Comparison of ENCODE assay signal across 8 mouse cellular contexts in genomic region chr13:111235719-111236166, GRCm38 (mm10). TPM values are rescaled to one million over a fixed set of nuclear protein-coding genes. Genes with fewer than 3 reads are reported as not detected.
DNase-seq lines count a peak whose midpoint lies in the region; ATAC-seq and TF ChIP-seq lines count a peak whose summit lies in the region.
"Had no signal": no experiment of that assay in that cellular context is flagged by ENCODE, and none has a peak within 500 bp of the region (broad histone marks: within the 10 kb centered on the region; RNA-seq: fewer than 3 reads in every experiment).

No protein-coding gene starts in this region.

- WGBS in liver, postnatal 0 days (ENCODE audit: insufficient replicate concordance), result 43% methylated on average over 6 of the region's 6 CpGs
- WGBS in liver, embryonic 11.5 days, result 64% methylated on average over 6 of the region's 6 CpGs
- 68% methylated on average over 6 of the region's 6 CpGs for WGBS in embryonic facial prominence, embryonic 10.5 days
- 54% methylated on average over 6 of the region's 6 CpGs for WGBS in heart, embryonic 16.5 days

- H3K4me2 ChIP-seq in liver, postnatal 0 days (ENCODE audit: low read depth, low read length), result no peak overlapping the region
- no peak overlapping the region for H3K4me2 ChIP-seq in liver, embryonic 11.5 days
- H3K4me2 ChIP-seq in heart, embryonic 16.5 days (ENCODE audit: low read depth, low read length), result no peak overlapping the region

- no peak for ATAC-seq in liver, postnatal 0 days
- ATAC-seq in liver, embryonic 11.5 days (replicated peaks; ENCODE audit: low FRiP score), result no peak
- ATAC-seq in heart, embryonic 16.5 days (replicated peaks; ENCODE audit: extremely low read depth, insufficient read depth, low FRiP score), result 0 out of 2 replicates have a peak, but pooled peaks have one; percentile 21

- H3K27me3 ChIP-seq in liver, postnatal 0 days (ENCODE audit: insufficient read depth, low read length), result no peaks in the 10 kb centered on the region
- H3K27me3 ChIP-seq in liver, embryonic 11.5 days (replicated peaks; ENCODE audit: control insufficient read depth, insufficient read depth, low read length), result no peaks in the 10 kb centered on the region
- no peaks in the 10 kb centered on the region for H3K27me3 ChIP-seq in embryonic facial prominence, embryonic 10.5 days (replicated peaks; ENCODE audit: low read depth, poor library complexity, severe bottlenecking)
- H3K27me3 ChIP-seq in heart, embryonic 16.5 days (ENCODE audit: control insufficient read depth, insufficient read depth, low read length), result no peaks in the 10 kb centered on the region

- H3K9me3 ChIP-seq in liver, postnatal 0 days (ENCODE audit: low read length), result peaks cover 2% of the 10 kb centered on the region; the same call in 1 of the 2 replicates
- no peaks in the 10 kb centered on the region for H3K9me3 ChIP-seq in liver, embryonic 11.5 days (ENCODE audit: control insufficient read depth, low read length)
- no peaks in the 10 kb centered on the region for H3K9me3 ChIP-seq in embryonic facial prominence, embryonic 10.5 days
- H3K9me3 ChIP-seq in heart, embryonic 16.5 days (replicated peaks; ENCODE audit: control insufficient read depth, low read length), result peaks cover 4% of the 10 kb centered on the region

- H3K27ac ChIP-seq in liver, postnatal 0 days (ENCODE audit: low read depth), result no peak overlapping the region
- H3K27ac ChIP-seq in liver, embryonic 11.5 days (ENCODE audit: low read depth, low read length), result no peak overlapping the region
- peak overlapping the region; percentile 70 for H3K27ac ChIP-seq in embryonic facial prominence, embryonic 10.5 days (replicated peaks)
- H3K27ac ChIP-seq in heart, embryonic 16.5 days (ENCODE audit: low read length), result peak overlapping the region; percentile 31; the same call in 1 of the 2 replicates

- no peak overlapping the region for H3K4me3 ChIP-seq in liver, postnatal 0 days (ENCODE audit: low read depth, low read length)
- no peak overlapping the region for H3K4me3 ChIP-seq in liver, embryonic 11.5 days (ENCODE audit: low read depth, low read length)
- H3K4me3 ChIP-seq in embryonic facial prominence, embryonic 10.5 days, result no peak overlapping the region
- no peak overlapping the region for H3K4me3 ChIP-seq in heart, embryonic 16.5 days (ENCODE audit: low read length)

- DNase-seq in liver, postnatal 0 days, result peak; percentile 33
- DNase-seq in liver, embryonic 11.5 days (ENCODE audit: low spot score), result no peak
- no peak for DNase-seq in embryonic facial prominence, embryonic 10.5 days (ENCODE audit: low spot score)
- peak; percentile 37 for DNase-seq in lung, postnatal 10 days
- DNase-seq in adrenal gland, adult (ENCODE audit: inconsistent age in 2 of 2, low spot score in 1 of 2), result no peak
- DNase-seq in yolk sac, embryonic 10.5 days (ENCODE audit: low spot score), result no peak

- no peaks in the 10 kb centered on the region for H3K36me3 ChIP-seq in liver, postnatal 0 days (replicated peaks; ENCODE audit: insufficient read depth, low read length)
- H3K36me3 ChIP-seq in liver, embryonic 11.5 days (ENCODE audit: control insufficient read depth, insufficient read depth, low read length), result no peaks in the 10 kb centered on the region
- H3K36me3 ChIP-seq in embryonic facial prominence, embryonic 10.5 days (replicated peaks), result no peaks in the 10 kb centered on the region
- no peaks in the 10 kb centered on the region; the same call in 1 of the 2 replicates for H3K36me3 ChIP-seq in heart, embryonic 16.5 days (ENCODE audit: control insufficient read depth, insufficient read depth)

- TF ChIP-seq CTCF in liver, postnatal 0 days (IDR thresholded peaks at IDR 0.05; ENCODE audit: low read depth), result no peak

- no peak overlapping the region for H3K9ac ChIP-seq in liver, postnatal 0 days (replicated peaks)
- no peak overlapping the region for H3K9ac ChIP-seq in liver, embryonic 11.5 days (ENCODE audit: low read depth, low read length)
- H3K9ac ChIP-seq in heart, embryonic 16.5 days (ENCODE audit: low read length), result no peak overlapping the region

- no peaks in the 10 kb centered on the region for H3K4me1 ChIP-seq in liver, postnatal 0 days (ENCODE audit: insufficient read depth)
- H3K4me1 ChIP-seq in liver, embryonic 11.5 days (replicated peaks; ENCODE audit: control insufficient read depth, insufficient read depth, low read length), result 0 out of 2 replicates have a peak, but pooled peaks cover 3% of the 10 kb centered on the region
- peaks cover 32% of the 10 kb centered on the region for H3K4me1 ChIP-seq in embryonic facial prominence, embryonic 10.5 days
- H3K4me1 ChIP-seq in heart, embryonic 16.5 days (ENCODE audit: control insufficient read depth, insufficient read depth, low read length), result peaks cover 2% of the 10 kb centered on the region; the same call in 1 of the 2 replicates

- TF ChIP-seq EP300 in liver, postnatal 0 days (IDR thresholded peaks at IDR 0.05; ENCODE audit: low read depth), result no peak

RNA-seq across cellular contexts. Expression of gene Actbl2, which starts 19.1 kb away (rescaled TPM):
- not detected in 2 replicates for polyA plus RNA-seq in liver, postnatal 0 days (2015; fragmentation: Nextera tagmentation; extraction: Ambion mirVana)
- polyA plus RNA-seq in liver, embryonic 11.5 days (2014; fragmentation: Nextera tagmentation; extraction: Ambion mirVana), result not detected in 2 replicates
- not detected in 2 replicates for polyA plus RNA-seq in embryonic facial prominence, embryonic 10.5 days (2016; fragmentation: Nextera tagmentation; extraction: Ambion mirVana)
- not detected in 2 replicates for polyA plus RNA-seq in heart, embryonic 16.5 days (2015; fragmentation: Nextera tagmentation; extraction: Ambion mirVana)
- polyA plus RNA-seq: heart, embryonic 14.5 days had no signal

Comparison
In these comparisons a context has a peak if more than half of its experiments do, and no peak if none do; other contexts are left out.
1. DNase-seq: peak in liver, postnatal 0 days (single experiment) and lung, postnatal 10 days (single experiment); none in liver, embryonic 11.5 days (single experiment), embryonic facial prominence, embryonic 10.5 days (single experiment), adrenal gland, adult (0 of 2) and yolk sac, embryonic 10.5 days (single experiment).
2. H3K27ac ChIP-seq: peak in embryonic facial prominence, embryonic 10.5 days (single experiment) and heart, embryonic 16.5 days (single experiment); none in liver, postnatal 0 days (single experiment) and liver, embryonic 11.5 days (single experiment).